Mouse (Mus musculus): ENCODE data around the gene Map4k3.

GRCm38 (mm10) chr17:80678190-80678589, 50.1 kb downstream of the Map4k3 start:
- TF ChIP-seq POLR2A (IDR thresholded peaks at IDR 0.05; ENCODE audit: insufficient read depth, low read length) = no peak
- no peak for TF ChIP-seq CTCF (IDR thresholded peaks at IDR 0.05; ENCODE audit: low read depth, low read length)
- TF ChIP-seq EP300 (IDR thresholded peaks at IDR 0.05; ENCODE audit: insufficient read depth, low read depth, low read length) = no peak

All from ES-Bruce4 (cell line).